ENCODE assay signal across 8 mouse cellular contexts in the genomic region with DNA sequence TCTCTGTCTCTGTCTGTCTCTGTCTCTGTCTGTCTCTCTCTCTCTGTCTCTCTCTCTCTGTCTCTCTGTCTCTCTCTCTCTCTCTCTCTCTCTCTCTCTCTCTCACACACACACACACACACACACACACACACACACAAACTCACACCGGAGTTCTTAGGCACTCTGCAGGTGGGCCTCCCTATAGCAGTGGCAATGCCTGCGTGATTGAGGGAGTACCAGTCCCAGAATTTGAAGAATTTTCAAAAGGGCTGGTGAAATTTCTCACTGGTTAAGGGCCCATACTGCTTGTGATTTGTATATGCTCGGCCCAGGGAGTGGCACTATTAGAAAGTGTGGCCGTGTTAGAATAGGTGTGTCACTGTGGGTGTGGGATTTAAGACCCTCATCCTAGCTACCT. TPM values are rescaled to one million over a fixed set of nuclear protein-coding genes. Genes with fewer than 3 reads are reported as not detected.
A peak's percentile ranks its signal among the peaks of the same experiment; 100 is the strongest.
ATAC-seq and TF ChIP-seq lines count a peak whose summit lies in the region.
"Not testable (repeated sequence)": the region's sequence is repeated elsewhere in the genome, so short reads cannot be mapped to it uniquely, and the experiment has no call there.

No protein-coding gene starts in this region.

- not testable (repeated sequence) for H3K4me1 ChIP-seq in ES-Bruce4 (ENCODE audit: control insufficient read depth, insufficient read depth, low read length); cortical plate, adult 2 months (ENCODE audit: control insufficient read depth, insufficient read depth, low read length); forebrain, embryonic 16.5 days (replicated peaks; ENCODE audit: control insufficient read depth, insufficient read depth, low read length); hindbrain, embryonic 12.5 days; midbrain, embryonic 15.5 days; stomach, embryonic 16.5 days (ENCODE audit: control insufficient read depth, insufficient read depth, low read length)
- H3K4me1 ChIP-seq in kidney, embryonic 16.5 days (ENCODE audit: insufficient read depth, low read length), result peaks cover 12% of the 10 kb centered on the region
- H3K4me1 ChIP-seq in liver, embryonic 15.5 days (replicated peaks), result peaks cover 38% of the 10 kb centered on the region

- H3K4me3 ChIP-seq in ES-Bruce4 (ENCODE audit: low read depth, low read length), result peak overlapping the region; percentile 74
- H3K4me3 ChIP-seq in cortical plate, adult 2 months (ENCODE audit: insufficient read depth, low read length), result peak overlapping the region; percentile 82
- peak overlapping the region; percentile 59 for H3K4me3 ChIP-seq in forebrain, embryonic 16.5 days (replicated peaks; ENCODE audit: low read length)
- H3K4me3 ChIP-seq in hindbrain, embryonic 12.5 days, result peak overlapping the region; percentile 60
- peak overlapping the region; percentile 64 for H3K4me3 ChIP-seq in kidney, embryonic 16.5 days (ENCODE audit: low read length)
- H3K4me3 ChIP-seq in liver, embryonic 15.5 days (replicated peaks), result peak overlapping the region; percentile 72
- H3K4me3 ChIP-seq in midbrain, embryonic 15.5 days, result peak overlapping the region; percentile 67
- peak overlapping the region; percentile 74 for H3K4me3 ChIP-seq in stomach, embryonic 16.5 days (replicated peaks; ENCODE audit: low read length)

- not testable (repeated sequence) for H3K27me3 ChIP-seq in ES-Bruce4 (ENCODE audit: control insufficient read depth, insufficient read depth, low read length, poor library complexity, severe bottlenecking); forebrain, embryonic 16.5 days (replicated peaks; ENCODE audit: control insufficient read depth, insufficient read depth, low read length); hindbrain, embryonic 12.5 days; kidney, embryonic 16.5 days (ENCODE audit: insufficient read depth, low read length); liver, embryonic 15.5 days; midbrain, embryonic 15.5 days (replicated peaks); stomach, embryonic 16.5 days (ENCODE audit: control insufficient read depth, insufficient read depth, low read length)

- H3K36me3 ChIP-seq in ES-Bruce4 (ENCODE audit: control insufficient read depth, insufficient read depth, low read length, poor library complexity, severe bottlenecking); forebrain, embryonic 16.5 days (ENCODE audit: control insufficient read depth, insufficient read depth); hindbrain, embryonic 12.5 days; kidney, embryonic 16.5 days (ENCODE audit: insufficient read depth, low read length); midbrain, embryonic 15.5 days (replicated peaks); stomach, embryonic 16.5 days (ENCODE audit: control insufficient read depth, insufficient read depth, low read length): not testable (repeated sequence)
- peaks cover 29% of the 10 kb centered on the region for H3K36me3 ChIP-seq in liver, embryonic 15.5 days (replicated peaks)

- TF ChIP-seq CTCF in ES-Bruce4 (IDR thresholded peaks at IDR 0.05; ENCODE audit: low read depth, low read length); cortical plate, adult 2 months (IDR thresholded peaks at IDR 0.05; ENCODE audit: extremely low read depth, insufficient read depth, low read length): not testable (repeated sequence)

- TF ChIP-seq EP300 in ES-Bruce4 (IDR thresholded peaks at IDR 0.05; ENCODE audit: insufficient read depth, low read depth, low read length), result not testable (repeated sequence)

- H3K9ac ChIP-seq in ES-Bruce4 (ENCODE audit: low read depth, poor library complexity, severe bottlenecking), result peak overlapping the region; percentile 46
- peak overlapping the region; percentile 69 for H3K9ac ChIP-seq in forebrain, embryonic 16.5 days (replicated peaks; ENCODE audit: low read depth, low read length)
- H3K9ac ChIP-seq in hindbrain, embryonic 12.5 days, result peak overlapping the region; percentile 70
- H3K9ac ChIP-seq in kidney, embryonic 16.5 days (replicated peaks; ENCODE audit: low read length), result peak overlapping the region; percentile 67
- peak overlapping the region; percentile 73; the same call in 1 of the 2 replicates for H3K9ac ChIP-seq in liver, embryonic 15.5 days
- peak overlapping the region; percentile 83 for H3K9ac ChIP-seq in midbrain, embryonic 15.5 days
- H3K9ac ChIP-seq in stomach, embryonic 16.5 days (ENCODE audit: low read length), result peak overlapping the region; percentile 85

- not testable (repeated sequence) for H3K9me3 ChIP-seq in ES-Bruce4 (replicated peaks; ENCODE audit: control insufficient read depth, insufficient read depth, low read length, poor library complexity, severe bottlenecking); forebrain, embryonic 16.5 days (ENCODE audit: control insufficient read depth, low read length); hindbrain, embryonic 12.5 days (replicated peaks); kidney, embryonic 16.5 days (ENCODE audit: low read length); liver, embryonic 15.5 days (replicated peaks); midbrain, embryonic 15.5 days; stomach, embryonic 16.5 days (replicated peaks; ENCODE audit: control insufficient read depth, low read length)

- peak overlapping the region; percentile 62 for H3K4me2 ChIP-seq in forebrain, embryonic 16.5 days (ENCODE audit: low read length)
- peak overlapping the region; percentile 84 for H3K4me2 ChIP-seq in hindbrain, embryonic 12.5 days (replicated peaks)
- H3K4me2 ChIP-seq in kidney, embryonic 16.5 days (replicated peaks; ENCODE audit: low read depth, low read length), result peak overlapping the region; percentile 72
- H3K4me2 ChIP-seq in liver, embryonic 15.5 days, result peak overlapping the region; percentile 84
- peak overlapping the region; percentile 84 for H3K4me2 ChIP-seq in midbrain, embryonic 15.5 days
- H3K4me2 ChIP-seq in stomach, embryonic 16.5 days (ENCODE audit: low read depth, low read length), result peak overlapping the region; percentile 74

- H3K27ac ChIP-seq in ES-Bruce4 (ENCODE audit: insufficient read depth, low read length); cortical plate, adult 2 months (ENCODE audit: insufficient read depth, low read length); forebrain, embryonic 16.5 days (ENCODE audit: low read length); hindbrain, embryonic 12.5 days; kidney, embryonic 16.5 days (ENCODE audit: low read length); midbrain, embryonic 15.5 days; stomach, embryonic 16.5 days (ENCODE audit: low read length): not testable (repeated sequence)
- H3K27ac ChIP-seq in liver, embryonic 15.5 days (replicated peaks), result peak overlapping the region; percentile 81

- not testable (repeated sequence) for TF ChIP-seq POLR2A in ES-Bruce4 (IDR thresholded peaks at IDR 0.05; ENCODE audit: insufficient read depth, low read length); cortical plate, adult 2 months (IDR thresholded peaks at IDR 0.05; ENCODE audit: extremely low read depth, insufficient read depth, low read length)

- ATAC-seq in forebrain, embryonic 16.5 days, result peak; percentile 39; the same call in 1 of the 2 replicates
- ATAC-seq in hindbrain, embryonic 12.5 days (ENCODE audit: low FRiP score), result 0 out of 2 replicates have a peak, but pooled peaks have one; percentile 29
- 0 out of 2 replicates have a peak, but pooled peaks have one; percentile 24 for ATAC-seq in kidney, embryonic 16.5 days (ENCODE audit: low FRiP score, low TSS enrichment)
- 0 out of 2 replicates have a peak, but pooled peaks have one; percentile 6 for ATAC-seq in liver, embryonic 15.5 days (ENCODE audit: insufficient read depth)
- ATAC-seq in midbrain, embryonic 15.5 days (replicated peaks), result peak; percentile 46; the same call in 1 of the 2 replicates
- ATAC-seq in stomach, embryonic 16.5 days (ENCODE audit: insufficient read depth, low FRiP score), result not testable (repeated sequence)

- WGBS in forebrain, embryonic 16.5 days, result 45% methylated on average over 4 of the region's 4 CpGs
- WGBS in hindbrain, embryonic 12.5 days, result 54% methylated on average over 4 of the region's 4 CpGs
- WGBS in kidney, embryonic 16.5 days, result 55% methylated on average over 4 of the region's 4 CpGs
- WGBS in liver, embryonic 15.5 days (ENCODE audit: insufficient replicate concordance), result 31% methylated on average over 4 of the region's 4 CpGs
- WGBS in midbrain, embryonic 15.5 days, result 57% methylated on average over 4 of the region's 4 CpGs
- 48% methylated on average over 4 of the region's 4 CpGs for WGBS in stomach, embryonic 16.5 days

RNA-seq across cellular contexts. Expression of a gene that starts 2.2 kb away (rescaled TPM):
- polyA plus RNA-seq in ES-Bruce4 (2011; ENCODE audit: insufficient read depth, insufficient read length, low read depth, missing spikeins), result 27.2 and 31.9 TPM in 2 replicates
- 39.1 and 42.2 TPM in 2 replicates for polyA plus RNA-seq in cortical plate, adult 2 months (2012; rRNA removed)
- polyA plus RNA-seq in forebrain, embryonic 16.5 days (2015; fragmentation: Nextera tagmentation; extraction: Ambion mirVana), result 22.4 and 33.1 TPM in 2 replicates
- 30.9 and 31.5 TPM in 2 replicates for polyA plus RNA-seq in hindbrain, embryonic 12.5 days (2016; fragmentation: Nextera tagmentation; extraction: Ambion mirVana)
- 118 and 127 TPM in 2 replicates for polyA plus RNA-seq in kidney, embryonic 16.5 days (2015; fragmentation: Nextera tagmentation; extraction: Ambion mirVana)
- polyA plus RNA-seq in liver, embryonic 15.5 days (2015; fragmentation: Nextera tagmentation; extraction: Ambion mirVana), result 51.7 and 57.3 TPM in 2 replicates
- polyA plus RNA-seq in midbrain, embryonic 15.5 days (2015; fragmentation: Nextera tagmentation; extraction: Ambion mirVana), result 39.7 and 39.9 TPM in 2 replicates
- polyA plus RNA-seq in stomach, embryonic 16.5 days (2015; fragmentation: Nextera tagmentation; extraction: Ambion mirVana), result 101 and 105 TPM in 2 replicates

RNA-seq across cellular contexts. Expression of a gene that starts 27.3 kb away (rescaled TPM):
- polyA plus RNA-seq in ES-Bruce4 (2011; ENCODE audit: insufficient read depth, insufficient read length, low read depth, missing spikeins), result 6.6 and 8.6 TPM in 2 replicates
- polyA plus RNA-seq in cortical plate, adult 2 months (2012; rRNA removed), result 6.2 and 6.7 TPM in 2 replicates
- 8.1 and 9.4 TPM in 2 replicates for polyA plus RNA-seq in forebrain, embryonic 16.5 days (2015; fragmentation: Nextera tagmentation; extraction: Ambion mirVana)
- polyA plus RNA-seq in hindbrain, embryonic 12.5 days (2016; fragmentation: Nextera tagmentation; extraction: Ambion mirVana), result 14.5 and 16.0 TPM in 2 replicates
- 20.7 and 26.9 TPM in 2 replicates for polyA plus RNA-seq in kidney, embryonic 16.5 days (2015; fragmentation: Nextera tagmentation; extraction: Ambion mirVana)
- 4.6 and 4.7 TPM in 2 replicates for polyA plus RNA-seq in liver, embryonic 15.5 days (2015; fragmentation: Nextera tagmentation; extraction: Ambion mirVana)
- polyA plus RNA-seq in midbrain, embryonic 15.5 days (2015; fragmentation: Nextera tagmentation; extraction: Ambion mirVana), result 7.5 and 8.2 TPM in 2 replicates
- polyA plus RNA-seq in stomach, embryonic 16.5 days (2015; fragmentation: Nextera tagmentation; extraction: Ambion mirVana), result 24.3 and 26.4 TPM in 2 replicates

RNA-seq across cellular contexts. Expression of a gene that starts 51.2 kb away (rescaled TPM):
- polyA plus RNA-seq in ES-Bruce4 (2011; ENCODE audit: insufficient read depth, insufficient read length, low read depth, missing spikeins), result 11.0 and 13.4 TPM in 2 replicates
- polyA plus RNA-seq in cortical plate, adult 2 months (2012; rRNA removed), result 6.8 and 7.1 TPM in 2 replicates
- polyA plus RNA-seq in forebrain, embryonic 16.5 days (2015; fragmentation: Nextera tagmentation; extraction: Ambion mirVana), result 2.2 and 2.6 TPM in 2 replicates
- polyA plus RNA-seq in hindbrain, embryonic 12.5 days (2016; fragmentation: Nextera tagmentation; extraction: Ambion mirVana), result 2.9 and 3.8 TPM in 2 replicates
- 4.0 and 5.8 TPM in 2 replicates for polyA plus RNA-seq in kidney, embryonic 16.5 days (2015; fragmentation: Nextera tagmentation; extraction: Ambion mirVana)
- polyA plus RNA-seq in liver, embryonic 15.5 days (2015; fragmentation: Nextera tagmentation; extraction: Ambion mirVana), result 1.9 and 2.0 TPM in 2 replicates
- polyA plus RNA-seq in midbrain, embryonic 15.5 days (2015; fragmentation: Nextera tagmentation; extraction: Ambion mirVana), result 1.5 and 2.0 TPM in 2 replicates
- polyA plus RNA-seq in stomach, embryonic 16.5 days (2015; fragmentation: Nextera tagmentation; extraction: Ambion mirVana), result 3.8 and 4.0 TPM in 2 replicates

RNA-seq across cellular contexts. Expression of a gene that starts 51.4 kb away (rescaled TPM):
- 18.2 and 19.0 TPM in 2 replicates for polyA plus RNA-seq in ES-Bruce4 (2011; ENCODE audit: insufficient read depth, insufficient read length, low read depth, missing spikeins)
- polyA plus RNA-seq in cortical plate, adult 2 months (2012; rRNA removed), result 30.3 and 30.8 TPM in 2 replicates
- polyA plus RNA-seq in forebrain, embryonic 16.5 days (2015; fragmentation: Nextera tagmentation; extraction: Ambion mirVana), result 33.3 and 33.8 TPM in 2 replicates
- polyA plus RNA-seq in hindbrain, embryonic 12.5 days (2016; fragmentation: Nextera tagmentation; extraction: Ambion mirVana), result 24.2 and 25.8 TPM in 2 replicates
- 28.4 and 28.9 TPM in 2 replicates for polyA plus RNA-seq in kidney, embryonic 16.5 days (2015; fragmentation: Nextera tagmentation; extraction: Ambion mirVana)
- polyA plus RNA-seq in liver, embryonic 15.5 days (2015; fragmentation: Nextera tagmentation; extraction: Ambion mirVana), result 8.4 and 8.9 TPM in 2 replicates
- 27.8 TPM in 2 replicates for polyA plus RNA-seq in midbrain, embryonic 15.5 days (2015; fragmentation: Nextera tagmentation; extraction: Ambion mirVana)
- 24.0 and 26.7 TPM in 2 replicates for polyA plus RNA-seq in stomach, embryonic 16.5 days (2015; fragmentation: Nextera tagmentation; extraction: Ambion mirVana)
